Mouse (Mus musculus) kidney, adult 11 months (tissue): ENCODE measurements around the gene Mapk11.

Experiments
- DNase-seq: peaks from one replicate; pipeline ENCODE4 v3.0.0; 2022

Gene Mapk11

GRCm38 (mm10) chr15:89173024-89173905 lies 23.8 kb upstream of the Mapk11 start:
- peak; percentile 77 for DNase-seq

- DNase-seq: no peak
Observed at GRCm38 (mm10) chr15:89172276-89172935, 23.0 kb upstream of the Mapk11 start.

GRCm38 (mm10) chr15:89171526-89172051 lies 22.2 kb upstream of the Mapk11 start:
- no peak for DNase-seq

GRCm38 (mm10) chr15:89170102-89170501 lies 20.7 kb upstream of the Mapk11 start:
- peak; percentile 86 for DNase-seq

GRCm38 (mm10) chr15:89169431-89169830 lies 20.0 kb upstream of the Mapk11 start:
- DNase-seq: peak; percentile 97

- no peak for DNase-seq
Observed at GRCm38 (mm10) chr15:89168922-89169321, 19.5 kb upstream of the Mapk11 start.

- DNase-seq: no peak
Observed at GRCm38 (mm10) chr15:89165478-89165877, 16.1 kb upstream of the Mapk11 start.

GRCm38 (mm10) chr15:89161397-89161796 lies 12.0 kb upstream of the Mapk11 start:
- DNase-seq: no peak

GRCm38 (mm10) chr15:89158516-89158915 lies 9.1 kb upstream of the Mapk11 start:
- DNase-seq: no peak

GRCm38 (mm10) chr15:89157954-89158353 lies 8.5 kb upstream of the Mapk11 start:
- DNase-seq: peak; percentile 62

- DNase-seq: no peak
Observed at GRCm38 (mm10) chr15:89152312-89152711, 2.9 kb upstream of the Mapk11 start.

GRCm38 (mm10) chr15:89150041-89150390 lies 588 bp upstream of the Mapk11 start:
- no peak for DNase-seq

GRCm38 (mm10) chr15:89148496-89149270 lies 745 bp downstream of the Mapk11 start:
- no peak for DNase-seq

- no peak for DNase-seq
Observed at GRCm38 (mm10) chr15:89147895-89148294, 1.5 kb downstream of the Mapk11 start.

- DNase-seq: no peak
Observed at GRCm38 (mm10) chr15:89147456-89147855, 2.0 kb downstream of the Mapk11 start.

GRCm38 (mm10) chr15:89147024-89147423 lies 2.4 kb downstream of the Mapk11 start:
- DNase-seq: no peak

GRCm38 (mm10) chr15:89146537-89146936 lies 2.9 kb downstream of the Mapk11 start:
- no peak for DNase-seq

- no peak for DNase-seq
Observed at GRCm38 (mm10) chr15:89145813-89146350, 3.5 kb downstream of the Mapk11 start.

- no peak for DNase-seq
Observed at GRCm38 (mm10) chr15:89144965-89145364, 4.5 kb downstream of the Mapk11 start.

- DNase-seq: no peak
Observed at GRCm38 (mm10) chr15:89143134-89143533, 6.3 kb downstream of the Mapk11 start.

- no peak for DNase-seq
Observed at GRCm38 (mm10) chr15:89141905-89142304, 7.5 kb downstream of the Mapk11 start.

- no peak for DNase-seq
Observed at GRCm38 (mm10) chr15:89141443-89141842, 8.0 kb downstream of the Mapk11 start.
